Mouse (Mus musculus) intestine, embryonic 16.5 days (tissue): ENCODE measurements at regions not wholly inside any gene's neighbourhood (a gene's known extent, or its start where the extent isn't known, plus 50 kb on each side); places are given as distances from the start of the nearest gene placed in this dataset.

Experiments
- ATAC-seq: fragments of 200-750 bp; cut with Nextera tagmentation; 2 replicates; pipeline ENCODE4 v1.8.0; 2017; ENCODE audit warnings: moderate TSS enrichment, moderate library complexity
- H3K27ac ChIP-seq: fragments of 300-500 bp; sonication (generic); 2 replicates; pipeline ENCODE4 v1.5.1; 2014; ENCODE audit warnings: mild to moderate bottlenecking, low read length
- H3K27me3 ChIP-seq: fragments of 300-500 bp; sonication (generic); replicated peaks from 2 replicates; pipeline ENCODE4 v1.6.1; 2014; ENCODE audit warnings: low read length, control low read depth, mixed read lengths; ENCODE audit not compliant: control insufficient read depth, insufficient read depth
- H3K36me3 ChIP-seq: fragments of 300-500 bp; sonication (generic); 2 replicates; pipeline ENCODE4 v1.6.1; 2014; ENCODE audit warnings: low read length, control low read depth; ENCODE audit not compliant: control insufficient read depth, insufficient read depth
- H3K4me1 ChIP-seq: fragments of 300-500 bp; sonication (generic); 2 replicates; pipeline ENCODE4 v1.6.1; 2014; ENCODE audit warnings: low read length, control low read depth, mixed read lengths; ENCODE audit not compliant: control insufficient read depth, insufficient read depth
- H3K4me2 ChIP-seq: fragments of 300-500 bp; sonication (generic); 2 replicates; pipeline ENCODE4 v1.6.1; 2014; ENCODE audit warnings: low read depth, low read length, control low read depth
- H3K4me3 ChIP-seq: fragments of 300-500 bp; sonication (generic); 2 replicates; pipeline ENCODE4 v1.5.1; 2014; ENCODE audit warnings: mild to moderate bottlenecking, low read length
- H3K9ac ChIP-seq: fragments of 300-500 bp; sonication (generic); 2 replicates; pipeline ENCODE4 v1.6.1; 2014; ENCODE audit warnings: low read depth, low read length
- H3K9me3 ChIP-seq: fragments of 300-500 bp; sonication (generic); 2 replicates; pipeline ENCODE4 v1.6.1; 2016; ENCODE audit warnings: low read length, control low read depth; ENCODE audit not compliant: control insufficient read depth
- WGBS: fragments of 180-500 bp; shearing (Covaris S2); extraction: QIAGEN DNeasy Blood & Tissue Kit; methylation state at CpG from one replicate; pipeline ENCODE4 v1.1.7; 2014; 5-methylcytosine and 5-hydroxymethylcytosine counted together

DNA sequence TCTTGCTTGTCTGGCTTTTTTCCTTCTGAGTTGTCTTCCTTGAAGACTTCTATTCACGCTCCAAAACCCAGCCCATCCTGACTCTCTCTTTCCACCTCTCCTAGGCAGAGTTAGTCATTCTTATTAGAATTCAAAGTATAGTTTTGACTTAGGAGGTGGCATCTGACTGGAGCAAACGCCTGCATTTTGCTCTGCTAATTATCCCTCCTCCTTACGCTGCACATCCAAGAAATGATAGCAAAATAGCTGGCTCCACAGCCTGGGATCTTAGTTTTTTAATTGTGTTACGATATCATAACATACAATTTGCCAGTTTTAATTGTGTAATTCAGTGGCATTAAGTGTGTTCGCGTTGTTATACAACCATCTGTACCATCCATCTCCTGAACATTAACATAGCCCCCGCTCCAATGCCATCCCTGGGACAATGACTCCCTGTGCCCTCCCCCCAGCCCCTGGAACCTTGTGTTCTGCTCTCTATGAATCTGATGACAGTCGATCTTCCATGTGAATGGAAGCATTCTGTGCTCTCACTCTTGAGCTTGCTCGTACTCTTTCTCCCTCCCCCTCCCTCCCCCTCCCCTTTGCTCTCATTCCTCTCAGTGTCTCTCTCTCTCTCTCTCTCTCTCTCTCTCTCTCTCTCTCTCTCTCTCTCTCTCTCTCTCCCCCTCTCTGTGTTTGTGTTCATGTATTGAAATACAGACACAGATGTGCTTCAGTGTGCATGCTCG is 122.6 kb upstream of the Csf3r start:
- no peak overlapping the region for H3K9ac ChIP-seq
- H3K4me1 ChIP-seq, result no peaks in the 10 kb centered on the region
- no peak for ATAC-seq
- H3K9me3 ChIP-seq, result no peaks in the 10 kb centered on the region
- WGBS, result 68% methylated on average over 10 of the region's 10 CpGs
- H3K4me2 ChIP-seq, result no peak overlapping the region
- no peaks in the 10 kb centered on the region for H3K27me3 ChIP-seq
- no peaks in the 10 kb centered on the region for H3K36me3 ChIP-seq
- no peak overlapping the region for H3K27ac ChIP-seq
- H3K4me3 ChIP-seq, result no peak overlapping the region

- H3K9ac ChIP-seq, result no peak overlapping the region
- H3K27ac ChIP-seq, result no peak overlapping the region
- WGBS, result 72% methylated on average over 5 of the region's 5 CpGs
- H3K9me3 ChIP-seq, result no peaks in the 10 kb centered on the region
- H3K27me3 ChIP-seq, result 0 out of 2 replicates have a peak, but pooled peaks cover 2% of the 10 kb centered on the region
- H3K36me3 ChIP-seq, result no peaks in the 10 kb centered on the region
- no peaks in the 10 kb centered on the region for H3K4me1 ChIP-seq
- no peak overlapping the region for H3K4me2 ChIP-seq
- H3K4me3 ChIP-seq, result no peak overlapping the region
- ATAC-seq, result no peak
Observed at GRCm38 (mm10) chr4:125906296-125906695, 118.1 kb upstream of the Csf3r start.

- Histone ChIP-seq H3K27me3 (peaks cover 7% of the 10 kb centered on the region; the same call in 1 of the 2 replicates), H3K4me1 (no peaks in the 10 kb centered on the region), H3K4me3 (no peak overlapping the region), H3K4me2 (no peak overlapping the region), H3K9ac (no peak overlapping the region), H3K36me3 (no peaks in the 10 kb centered on the region), H3K9me3 (no peaks in the 10 kb centered on the region), H3K27ac (no peak overlapping the region)
- ATAC-seq, result no peak
- 89% methylated on average over 8 of the region's 8 CpGs for WGBS
Observed at GRCm38 (mm10) chr4:125908901-125909300, 115.4 kb upstream of the Csf3r start.

DNA sequence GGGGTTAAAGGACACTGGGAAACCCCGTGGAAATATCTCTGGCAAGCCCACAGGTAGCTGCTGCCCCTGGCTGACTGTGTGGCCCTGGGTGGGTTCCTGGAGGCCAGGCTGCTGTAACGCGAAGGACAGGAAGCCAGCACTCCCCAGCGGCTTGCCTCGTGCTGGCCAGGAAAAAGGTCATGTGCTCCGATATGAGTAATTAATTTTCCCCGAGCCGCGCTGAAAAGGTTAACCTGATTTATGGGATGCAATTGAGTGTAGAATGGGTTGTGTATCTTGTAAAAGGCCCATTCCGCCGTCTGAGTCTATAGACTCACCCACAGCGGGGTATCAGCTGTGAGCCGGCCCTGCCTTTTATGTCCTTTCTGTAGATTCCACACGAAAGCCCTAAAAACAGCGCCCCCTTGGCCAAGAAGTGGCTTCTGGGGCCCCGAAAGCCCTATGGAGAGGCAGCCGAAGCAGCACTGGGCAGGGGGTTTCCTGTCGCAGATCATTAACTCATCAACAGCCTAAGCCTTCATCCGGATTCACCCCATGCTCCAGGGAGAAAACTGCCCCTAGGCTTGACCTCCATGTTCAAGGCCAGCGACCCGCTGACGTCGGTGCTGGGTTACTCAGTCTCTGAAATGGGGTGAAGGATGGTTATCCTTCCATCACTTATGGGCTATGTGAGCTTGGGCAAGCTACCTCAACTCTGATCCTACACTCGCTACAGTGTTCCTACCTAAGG is 112.6 kb upstream of the Csf3r start:
- Histone ChIP-seq H3K27me3 (peaks cover 7% of the 10 kb centered on the region; the same call in 1 of the 2 replicates), H3K36me3 (no peaks in the 10 kb centered on the region), H3K9ac (no peak overlapping the region), H3K4me3 (no peak overlapping the region), H3K4me1 (no peaks in the 10 kb centered on the region), H3K27ac (no peak overlapping the region), H3K9me3 (no peaks in the 10 kb centered on the region), H3K4me2 (no peak overlapping the region)
- ATAC-seq, result no peak
- 12% methylated on average over 24 of the region's 24 CpGs for WGBS

- no peaks in the 10 kb centered on the region for H3K4me1 ChIP-seq
- WGBS, result 30% methylated on average over 8 of the region's 8 CpGs
- ATAC-seq, result no peak
Observed at GRCm38 (mm10) chr4:125912444-125913049, 111.8 kb upstream of the Csf3r start.

GRCm38 (mm10) chr4:125915166-125915565 is 109.2 kb upstream of the Csf3r start:
- Histone ChIP-seq H3K4me3 (no peak overlapping the region), H3K9ac (no peak overlapping the region), H3K36me3 (no peaks in the 10 kb centered on the region), H3K4me2 (no peak overlapping the region), H3K27me3 (peaks cover 6% of the 10 kb centered on the region; the same call in 1 of the 2 replicates), H3K4me1 (no peaks in the 10 kb centered on the region), H3K27ac (no peak overlapping the region), H3K9me3 (no peaks in the 10 kb centered on the region)
- no peak for ATAC-seq
- 37% methylated on average over 8 of the region's 8 CpGs for WGBS

More at GRCm38 (mm10) chr4:125912444-125913049, 111.8 kb upstream of the Csf3r start:
- Histone ChIP-seq H3K9me3 (no peaks in the 10 kb centered on the region), H3K27ac (no peak overlapping the region), H3K36me3 (no peaks in the 10 kb centered on the region), H3K4me3 (no peak overlapping the region), H3K27me3 (peaks cover 7% of the 10 kb centered on the region; the same call in 1 of the 2 replicates), H3K9ac (no peak overlapping the region), H3K4me2 (no peak overlapping the region)

- Histone ChIP-seq H3K36me3 (no peaks in the 10 kb centered on the region), H3K9me3 (no peaks in the 10 kb centered on the region), H3K4me1 (no peaks in the 10 kb centered on the region), H3K4me3 (no peak overlapping the region), H3K27ac (no peak overlapping the region), H3K27me3 (peaks cover 10% of the 10 kb centered on the region; the same call in 1 of the 2 replicates), H3K9ac (no peak overlapping the region), H3K4me2 (no peak overlapping the region)
- WGBS, result 54% methylated on average over 6 of the region's 6 CpGs
- no peak for ATAC-seq
Observed at GRCm38 (mm10) chr4:125917210-125917609, 107.1 kb upstream of the Csf3r start.

DNA sequence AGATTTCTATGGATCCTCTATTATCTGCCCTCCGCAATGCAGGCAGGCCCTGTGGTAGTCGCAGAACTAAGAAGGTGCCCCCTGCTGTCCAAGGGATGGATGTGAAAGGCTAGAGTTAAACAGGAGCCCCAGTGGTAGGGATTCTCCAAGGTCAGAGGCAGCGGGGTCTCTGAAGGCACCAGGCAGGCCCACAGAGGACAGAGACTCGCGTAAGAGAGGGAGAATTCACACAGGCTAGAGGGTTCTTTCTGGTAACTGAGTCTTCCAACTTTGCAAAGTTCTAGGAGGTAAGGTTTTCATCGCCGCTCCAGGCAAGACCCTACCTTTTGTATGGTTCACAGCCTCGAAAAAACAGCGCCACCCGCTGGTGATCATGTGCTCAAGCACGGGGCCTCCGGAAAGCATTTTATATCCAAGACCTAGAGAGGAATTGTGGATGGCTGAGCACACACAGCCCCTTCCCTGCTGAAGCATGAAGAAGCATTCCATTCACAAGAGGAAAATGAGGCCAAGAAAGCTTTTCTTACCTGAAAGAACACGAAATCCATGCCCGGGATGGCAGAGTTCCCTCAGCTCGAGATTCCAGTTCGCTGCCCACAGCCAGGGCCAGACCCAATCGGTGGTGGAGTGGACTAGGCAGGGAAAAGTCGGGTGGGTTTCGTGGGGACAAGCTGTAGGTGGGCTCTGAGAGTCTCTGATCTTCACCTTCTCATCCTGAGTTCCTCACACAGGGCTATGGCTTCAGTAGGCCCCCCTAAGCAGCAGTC is 102.6 kb upstream of the Csf3r start:
- no peaks in the 10 kb centered on the region for H3K9me3 ChIP-seq
- ATAC-seq, result no peak
- H3K4me1 ChIP-seq, result no peaks in the 10 kb centered on the region
- no peak overlapping the region for H3K9ac ChIP-seq
- no peak overlapping the region for H3K27ac ChIP-seq
- H3K36me3 ChIP-seq, result no peaks in the 10 kb centered on the region
- H3K4me2 ChIP-seq, result no peak overlapping the region
- H3K27me3 ChIP-seq, result peaks cover 4% of the 10 kb centered on the region; the same call in 1 of the 2 replicates
- H3K4me3 ChIP-seq, result no peak overlapping the region
- 15% methylated on average over 19 of the region's 19 CpGs for WGBS
